Mouse (Mus musculus) forebrain, embryonic 12.5 days (tissue): ENCODE measurements at regions not wholly inside any gene's neighbourhood (a gene's known extent, or its start where the extent isn't known, plus 50 kb on each side); places are given as distances from the start of the nearest gene placed in this dataset.

Experiments used
- ATAC-seq: fragments of 200-750 bp; cut with Nextera tagmentation; 2 replicates; pipeline ENCODE4 v1.8.0; 2017; ENCODE audit warnings: moderate TSS enrichment; ENCODE audit not compliant: low FRiP score
- H3K27ac ChIP-seq: fragments of 300-500 bp; sonication (generic); 2 replicates; pipeline ENCODE4 v1.5.1; 2016; ENCODE audit warnings: mild to moderate bottlenecking
- H3K27me3 ChIP-seq: fragments of 300-500 bp; sonication (generic); 2 replicates; pipeline ENCODE4 v1.6.1; 2016; ENCODE audit warnings: mild to moderate bottlenecking
- H3K36me3 ChIP-seq: fragments of 300-500 bp; sonication (generic); replicated peaks from 2 replicates; pipeline ENCODE4 v1.6.1; 2016; ENCODE audit warnings: mild to moderate bottlenecking
- H3K4me1 ChIP-seq: fragments of 300-500 bp; sonication (generic); 2 replicates; pipeline ENCODE4 v1.6.1; 2016
- H3K4me2 ChIP-seq: fragments of 300-500 bp; sonication (generic); 2 replicates; pipeline ENCODE4 v1.6.1; 2016; ENCODE audit warnings: mild to moderate bottlenecking, moderate library complexity
- H3K4me3 ChIP-seq: fragments of 300-500 bp; sonication (generic); replicated peaks from 2 replicates; pipeline ENCODE4 v1.5.1; 2016; ENCODE audit warnings: mild to moderate bottlenecking
- H3K9ac ChIP-seq: fragments of 300-500 bp; sonication (generic); 2 replicates; pipeline ENCODE4 v1.6.1; 2016; ENCODE audit warnings: mild to moderate bottlenecking
- H3K9me3 ChIP-seq: fragments of 300-500 bp; sonication (generic); 2 replicates; pipeline ENCODE4 v1.6.1; 2016
- WGBS: fragments of 180-500 bp; shearing (Covaris S2); methylation state at CpG from one replicate; pipeline ENCODE4 v1.1.7; 2016; 5-methylcytosine and 5-hydroxymethylcytosine counted together

GRCm38 (mm10) chr2:8756546-8756945, 1124.5 kb upstream of the 4930412O13Rik start:
- no peak for ATAC-seq
- H3K27ac ChIP-seq, result no peak overlapping the region
- no peaks in the 10 kb centered on the region for H3K27me3 ChIP-seq
- H3K36me3 ChIP-seq, result no peaks in the 10 kb centered on the region
- H3K4me2 ChIP-seq, result no peak overlapping the region
- 81% methylated on average over 4 of the region's 4 CpGs for WGBS
- H3K9ac ChIP-seq, result no peak overlapping the region
- H3K9me3 ChIP-seq, result no peaks in the 10 kb centered on the region
- H3K4me1 ChIP-seq, result no peaks in the 10 kb centered on the region
- H3K4me3 ChIP-seq, result no peak overlapping the region

GRCm38 (mm10) chr2:8770636-8771035, 1110.4 kb upstream of the 4930412O13Rik start:
- no peaks in the 10 kb centered on the region for H3K36me3 ChIP-seq
- H3K4me3 ChIP-seq, result no peak overlapping the region
- no peak overlapping the region for H3K27ac ChIP-seq
- no peak overlapping the region for H3K9ac ChIP-seq
- no peaks in the 10 kb centered on the region for H3K4me1 ChIP-seq
- H3K27me3 ChIP-seq, result no peaks in the 10 kb centered on the region
- H3K4me2 ChIP-seq, result no peak overlapping the region
- no peaks in the 10 kb centered on the region for H3K9me3 ChIP-seq
- WGBS, result 88% methylated on average over 4 of the region's 4 CpGs
- ATAC-seq, result no peak

GRCm38 (mm10) chr2:8781152-8781935, 1099.7 kb upstream of the 4930412O13Rik start:
- Histone ChIP-seq H3K4me1 (no peaks in the 10 kb centered on the region), H3K9me3 (no peaks in the 10 kb centered on the region), H3K27me3 (no peaks in the 10 kb centered on the region), H3K27ac (no peak overlapping the region), H3K4me3 (no peak overlapping the region), H3K4me2 (no peak overlapping the region), H3K36me3 (no peaks in the 10 kb centered on the region), H3K9ac (no peak overlapping the region)
- ATAC-seq, result no peak
- 94% methylated on average over 7 of the region's 7 CpGs for WGBS

- Histone ChIP-seq H3K4me2 (no peak overlapping the region), H3K27me3 (no peaks in the 10 kb centered on the region), H3K9ac (no peak overlapping the region), H3K9me3 (no peaks in the 10 kb centered on the region), H3K4me1 (no peaks in the 10 kb centered on the region), H3K27ac (no peak overlapping the region), H3K4me3 (no peak overlapping the region), H3K36me3 (no peaks in the 10 kb centered on the region)
- no peak for ATAC-seq
- WGBS, result 90% methylated on average over 2 of the region's 2 CpGs
These were observed 1098.8 kb upstream of the 4930412O13Rik start for GRCm38 (mm10) chr2:8782225-8782624.

GRCm38 (mm10) chr2:8802061-8802460, 1079.0 kb upstream of the 4930412O13Rik start:
- Histone ChIP-seq H3K4me3 (no peak overlapping the region), H3K4me2 (no peak overlapping the region), H3K27me3 (no peaks in the 10 kb centered on the region), H3K27ac (no peak overlapping the region), H3K9me3 (no peaks in the 10 kb centered on the region), H3K9ac (no peak overlapping the region), H3K4me1 (no peaks in the 10 kb centered on the region), H3K36me3 (no peaks in the 10 kb centered on the region)
- ATAC-seq, result no peak
- WGBS, result 54% methylated on average over 3 of the region's 3 CpGs

- no peak overlapping the region for H3K27ac ChIP-seq
- no peaks in the 10 kb centered on the region for H3K27me3 ChIP-seq
- no peaks in the 10 kb centered on the region for H3K9me3 ChIP-seq
- H3K4me3 ChIP-seq, result no peak overlapping the region
- H3K4me2 ChIP-seq, result no peak overlapping the region
- 90% methylated on average over 4 of the region's 4 CpGs for WGBS
- no peak for ATAC-seq
- H3K4me1 ChIP-seq, result no peaks in the 10 kb centered on the region
- H3K9ac ChIP-seq, result no peak overlapping the region
- no peaks in the 10 kb centered on the region for H3K36me3 ChIP-seq
These were observed 1071.4 kb upstream of the 4930412O13Rik start for GRCm38 (mm10) chr2:8809609-8810008.

- no peak overlapping the region for H3K4me3 ChIP-seq
- no peaks in the 10 kb centered on the region for H3K9me3 ChIP-seq
- no peaks in the 10 kb centered on the region for H3K36me3 ChIP-seq
- WGBS, result 84% methylated on average over 5 of the region's 5 CpGs
- ATAC-seq, result no peak
- no peaks in the 10 kb centered on the region for H3K4me1 ChIP-seq
- H3K4me2 ChIP-seq, result no peak overlapping the region
- H3K9ac ChIP-seq, result no peak overlapping the region
- H3K27me3 ChIP-seq, result no peaks in the 10 kb centered on the region
- no peak overlapping the region for H3K27ac ChIP-seq
These were observed 1062.9 kb upstream of the 4930412O13Rik start for GRCm38 (mm10) chr2:8818127-8818526.

GRCm38 (mm10) chr2:8825406-8825805, 1055.6 kb upstream of the 4930412O13Rik start:
- WGBS, result 87% methylated on average over 2 of the region's 2 CpGs
- H3K27ac ChIP-seq, result no peak overlapping the region
- H3K9me3 ChIP-seq, result no peaks in the 10 kb centered on the region
- no peaks in the 10 kb centered on the region for H3K36me3 ChIP-seq
- no peaks in the 10 kb centered on the region for H3K4me1 ChIP-seq
- ATAC-seq, result no peak
- no peak overlapping the region for H3K4me3 ChIP-seq
- no peak overlapping the region for H3K4me2 ChIP-seq
- H3K9ac ChIP-seq, result no peak overlapping the region
- no peaks in the 10 kb centered on the region for H3K27me3 ChIP-seq
